ENCODE assay signal across 21 mouse cellular contexts in the genomic region with DNA sequence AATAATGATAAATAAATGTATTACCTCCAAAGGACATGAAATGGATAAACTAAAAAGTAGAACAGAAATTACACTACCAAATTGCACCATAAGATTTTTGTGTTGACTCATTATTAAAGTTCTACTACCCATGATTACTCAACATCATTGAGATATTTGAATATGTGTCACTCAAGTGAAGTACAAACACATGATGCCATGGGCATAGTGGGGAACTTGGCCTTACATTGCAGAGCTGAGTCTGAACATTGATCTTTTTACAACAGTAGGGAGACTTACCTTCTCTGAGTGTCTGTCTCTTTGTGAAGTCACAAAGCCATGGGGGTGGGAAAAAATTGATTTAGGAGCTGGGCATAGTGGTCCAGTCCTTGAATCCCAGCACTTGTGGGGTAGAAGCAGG.
"Had no signal": no experiment of that assay in that cellular context is flagged by ENCODE, and none has a peak within 500 bp of the region (broad histone marks: within the 10 kb centered on the region; RNA-seq: fewer than 3 reads in every experiment).

No protein-coding gene starts in this region.

- DNase-seq: kidney, adult 18-20 months; kidney, postnatal 25 days; left cerebral cortex, postnatal 4 days; right cerebral cortex, adult 18-20 months; right cerebral cortex, postnatal 14 days; right cerebral cortex, postnatal 4 days; spleen, adult 18-20 months; thymus, adult 18-20 months; thymus, postnatal 36 days had no signal

- H3K27ac ChIP-seq: hindbrain, embryonic 15.5 days; kidney, postnatal 0 days; limb, embryonic 12.5 days; limb, embryonic 15.5 days; lung, embryonic 15.5 days; macrophage; midbrain, embryonic 12.5 days; midbrain, embryonic 15.5 days; neural tube, embryonic 12.5 days; neural tube, embryonic 15.5 days; stomach, embryonic 15.5 days had no signal

- H3K9ac ChIP-seq: hindbrain, embryonic 15.5 days; limb, embryonic 12.5 days; limb, embryonic 15.5 days; liver, embryonic 15.5 days; lung, embryonic 15.5 days; midbrain, embryonic 12.5 days; midbrain, embryonic 15.5 days; neural tube, embryonic 12.5 days; neural tube, embryonic 15.5 days; stomach, embryonic 15.5 days had no signal

- H3K4me3 ChIP-seq: hindbrain, embryonic 15.5 days; limb, embryonic 12.5 days; limb, embryonic 15.5 days; liver, embryonic 15.5 days; lung, embryonic 15.5 days; midbrain, embryonic 12.5 days; midbrain, embryonic 15.5 days; neural tube, embryonic 12.5 days; neural tube, embryonic 15.5 days; stomach, embryonic 15.5 days had no signal

- H3K27me3 ChIP-seq: hindbrain, embryonic 15.5 days; limb, embryonic 12.5 days; limb, embryonic 15.5 days; liver, embryonic 15.5 days; lung, embryonic 15.5 days; midbrain, embryonic 12.5 days; midbrain, embryonic 15.5 days; neural tube, embryonic 12.5 days; neural tube, embryonic 15.5 days; stomach, embryonic 15.5 days had no signal

- H3K4me1 ChIP-seq: hindbrain, embryonic 15.5 days; limb, embryonic 12.5 days; limb, embryonic 15.5 days; lung, embryonic 15.5 days; midbrain, embryonic 12.5 days; midbrain, embryonic 15.5 days; neural tube, embryonic 12.5 days; neural tube, embryonic 15.5 days; stomach, embryonic 15.5 days had no signal

- ATAC-seq: midbrain, embryonic 15.5 days had no signal

- H3K9me3 ChIP-seq: hindbrain, embryonic 15.5 days; limb, embryonic 12.5 days; limb, embryonic 15.5 days; liver, embryonic 15.5 days; lung, embryonic 15.5 days; midbrain, embryonic 12.5 days; midbrain, embryonic 15.5 days; neural tube, embryonic 12.5 days; neural tube, embryonic 15.5 days; stomach, embryonic 15.5 days had no signal

- H3K4me2 ChIP-seq: hindbrain, embryonic 15.5 days; limb, embryonic 12.5 days; limb, embryonic 15.5 days; liver, embryonic 15.5 days; lung, embryonic 15.5 days; midbrain, embryonic 12.5 days; midbrain, embryonic 15.5 days; neural tube, embryonic 12.5 days; neural tube, embryonic 15.5 days; stomach, embryonic 15.5 days had no signal

- H3K36me3 ChIP-seq: hindbrain, embryonic 15.5 days; limb, embryonic 12.5 days; limb, embryonic 15.5 days; liver, embryonic 15.5 days; lung, embryonic 15.5 days; midbrain, embryonic 12.5 days; midbrain, embryonic 15.5 days; neural tube, embryonic 12.5 days; neural tube, embryonic 15.5 days; stomach, embryonic 15.5 days had no signal
